Mouse (Mus musculus) embryonic stem cell, embryonic (primary cell): ENCODE data around the gene Ntsr1.

Experiments
- CTCF ChIA-PET, 4 experiments: fragments of 300-600 bp in 2 of 4; fragments of 350-600 bp in 2 of 4; sonication (Branson Sonifier 250); formaldehyde crosslinking; loops; one replicate each; lab custom pipeline; 2022; ENCODE audit warnings: inconsistent platforms in 2 of 4; lab: Charles Lee
- POLR2A ChIA-PET, 4 experiments: fragments of 300-600 bp in 2 of 4; fragments of 350-600 bp in 2 of 4; sonication (Branson Sonifier 250); formaldehyde crosslinking; loops; one replicate each; lab custom pipeline; 2022; ENCODE audit warnings: antibody characterized with exemption in 4 of 4, inconsistent platforms in 1 of 4; lab: Charles Lee

Ntsr1 gene

GRCm38 (mm10) chr2:180499741-180500140 lies at the start of gene Ntsr1:
Gene Ntsr1, plus strand, starts transcription at chr2:180499976.
- CTCF ChIA-PET: interaction anchor here (0.5 to 3.4 kb wide), 8 partner anchors 13 to 373 kb away, joined by 3 to 16 read pairs (median 4); no protein-coding TSS in a partner anchor
- POLR2A ChIA-PET: interaction anchor here (0.7 to 1.1 kb wide), 4 partner anchors 12 to 243 kb away, joined by 3 to 4 read pairs (median 3); partner anchors contain the start of gene Rps21 (in 1 of the 4)

DNA sequence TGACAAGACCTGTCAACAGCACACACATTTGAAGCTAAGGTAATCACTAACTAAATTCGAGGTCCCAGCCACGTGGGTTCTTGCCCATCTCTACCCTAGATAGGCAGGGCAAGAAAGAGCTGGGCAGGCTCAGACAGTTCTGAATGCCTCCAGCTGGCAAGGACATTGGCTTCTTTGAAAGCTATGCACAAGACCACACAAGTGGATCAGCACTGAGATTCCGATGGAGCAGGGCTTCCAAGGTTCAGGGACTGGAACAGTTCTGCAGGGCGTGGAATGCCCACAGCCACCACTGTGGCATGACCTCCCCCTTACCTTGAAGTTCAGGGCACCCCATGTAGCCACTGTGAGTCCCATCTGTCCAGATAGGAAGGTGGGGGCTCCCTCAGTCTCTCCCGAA lies 49.2 kb upstream of the Ntsr1 start:
- POLR2A ChIA-PET: interaction anchor here in 3 of 4 experiments (0.8 to 1.2 kb wide), 3 partner anchors 22 to 251 kb away, joined by 3 read pairs; no protein-coding TSS in a partner anchor

DNA sequence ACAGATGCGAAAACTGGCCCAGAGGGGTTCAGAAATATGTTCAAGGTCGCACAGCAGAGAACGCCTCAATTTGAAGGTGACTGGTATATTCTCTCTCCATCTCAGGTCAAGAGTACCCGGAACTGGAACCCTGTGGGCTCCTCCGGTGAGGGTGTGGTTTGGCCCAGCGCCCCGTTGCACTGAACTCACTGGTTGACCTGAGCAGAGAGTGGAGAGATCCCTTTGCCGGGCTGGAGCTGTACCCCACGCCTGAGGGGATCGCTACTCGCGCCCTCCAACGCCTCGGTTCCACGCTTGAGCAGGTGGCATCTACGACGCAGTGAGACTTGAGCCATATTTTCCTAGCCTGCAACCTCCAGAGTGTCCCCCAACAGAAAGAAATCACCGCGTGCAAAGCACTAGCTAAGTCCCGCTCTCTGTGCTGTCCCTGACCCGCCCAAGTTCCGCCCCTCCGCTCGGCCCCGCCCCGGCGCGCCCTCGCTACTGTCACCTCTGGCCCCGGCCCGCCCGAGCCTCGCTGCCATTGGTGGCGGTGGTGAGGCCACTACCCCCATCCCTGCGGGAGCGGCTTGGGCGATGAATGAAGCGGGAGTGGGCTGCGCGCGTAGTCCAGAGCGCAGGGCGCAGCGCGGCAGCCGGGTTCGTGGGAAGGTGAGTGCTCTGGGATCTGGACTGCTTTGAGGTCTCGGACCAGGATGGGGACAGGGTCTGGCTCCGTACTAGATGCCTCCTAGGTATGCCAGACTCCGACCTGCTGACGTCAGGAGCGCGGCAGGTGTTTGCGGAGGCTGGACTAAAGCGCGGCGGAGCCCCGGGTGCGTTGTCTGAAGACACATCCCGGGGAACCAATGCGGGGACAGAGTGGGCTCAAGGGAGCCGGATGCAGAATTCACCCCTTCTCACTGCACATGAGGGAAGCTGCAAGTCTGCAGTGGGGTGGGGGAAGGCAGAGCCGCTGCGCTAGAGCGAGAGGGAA lies 43.8 kb upstream of the Ntsr1 start, which contains the start of gene Slco4a1:
Slco4a1 (plus strand) TSS at position 523 of the 976 bp plus-strand sequence.
- ChIA-PET POLR2A (interaction anchor here in 3 of 4 experiments (0.5 to 5.6 kb wide), 34 partner anchors 9 to 432 kb away, joined by 3 to 72 read pairs (median 4); partner anchors contain the start of genes Dido1 (in 2 of the 3), Gid8 (in 2 of the 3), Cables2 (in 1 of the 3) and Rps21 (in 1 of the 3)), CTCF (interaction anchor here in 3 of 4 experiments (0.7 to 5.3 kb wide), 11 partner anchors 10 to 201 kb away, joined by 3 to 57 read pairs (median 4); no protein-coding TSS in a partner anchor)

More for the DNA sequence above, 49.2 kb upstream of the Ntsr1 start:
- CTCF ChIA-PET: interaction anchor here in 1 of 4 experiments (1.6 kb wide), 1 partner anchor 22 kb away, joined by 5 read pairs; no protein-coding TSS in a partner anchor

GRCm38 (mm10) chr2:180456705-180457104 lies 43.1 kb upstream of the Ntsr1 start:
- CTCF ChIA-PET: interaction anchor here (0.6 to 5.3 kb wide), 12 partner anchors 11 to 1660 kb away, joined by 3 to 57 read pairs (median 4); partner anchors contain the start of gene Ogfr (in 1 of the 4)
- POLR2A ChIA-PET: interaction anchor here in 3 of 4 experiments (0.6 to 5.6 kb wide), 32 partner anchors 9 to 433 kb away, joined by 3 to 72 read pairs (median 5); partner anchors contain the start of genes Dido1 (in 2 of the 3), Gid8 (in 2 of the 3), Cables2 (in 1 of the 3) and Lama5 (in 1 of the 3)

- ChIA-PET CTCF (interaction anchor here (0.7 to 5.3 kb wide), 13 partner anchors 10 to 468 kb away, joined by 3 to 57 read pairs (median 3); partner anchors contain the start of gene Ogfr (in 1 of the 4)), POLR2A (interaction anchor here in 3 of 4 experiments (0.5 to 5.6 kb wide), 45 partner anchors 8 to 663 kb away, joined by 3 to 72 read pairs (median 4); partner anchors contain the start of genes Rps21 (in 3 of the 3), Dido1 (in 2 of the 3), Gid8 (in 2 of the 3) and Cables2 (in 1 of the 3))
These were observed 42.1 kb upstream of the Ntsr1 start for GRCm38 (mm10) chr2:180457680-180458079.

DNA sequence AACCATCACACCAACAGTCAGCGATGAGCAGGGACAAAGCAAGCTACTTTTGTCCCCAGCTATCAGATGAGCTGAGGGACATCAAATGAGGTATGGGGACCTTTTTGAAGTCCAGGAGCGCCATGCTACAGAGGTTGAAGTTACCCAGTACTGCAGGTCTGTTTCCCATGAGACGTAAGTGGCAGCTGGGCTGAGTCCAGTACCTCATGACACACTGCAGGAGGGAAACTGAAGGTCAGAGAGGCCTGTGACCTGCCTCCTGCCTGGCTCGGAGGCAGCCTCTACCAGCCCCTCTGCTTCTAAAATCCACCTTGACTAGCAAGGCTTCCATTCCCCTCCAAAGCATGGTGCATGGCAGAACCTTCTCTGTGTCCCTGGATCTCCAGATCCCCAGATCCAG lies 40.3 kb upstream of the Ntsr1 start:
- ChIA-PET CTCF (interaction anchor here (0.6 to 5.3 kb wide), 6 partner anchors 13 to 320 kb away, joined by 4 to 57 read pairs (median 8); no protein-coding TSS in a partner anchor), POLR2A (interaction anchor here in 3 of 4 experiments (0.6 to 4.1 kb wide), 12 partner anchors 11 to 444 kb away, joined by 3 to 19 read pairs (median 4); partner anchors contain the start of gene Rps21 (in 1 of the 3))

- ChIA-PET CTCF (interaction anchor here in 3 of 4 experiments (1.0 to 4.9 kb wide), 3 partner anchors 11 to 12 kb away, joined by 3 to 32 read pairs (median 6); no protein-coding TSS in a partner anchor), POLR2A (interaction anchor here in 2 of 4 experiments (0.8 to 2.6 kb wide), 7 partner anchors 11 to 225 kb away, joined by 3 to 10 read pairs (median 3); partner anchors contain the start of gene Rps21 (in 1 of the 2))
These were observed 39.0 kb upstream of the Ntsr1 start for GRCm38 (mm10) chr2:180460801-180461200.

DNA sequence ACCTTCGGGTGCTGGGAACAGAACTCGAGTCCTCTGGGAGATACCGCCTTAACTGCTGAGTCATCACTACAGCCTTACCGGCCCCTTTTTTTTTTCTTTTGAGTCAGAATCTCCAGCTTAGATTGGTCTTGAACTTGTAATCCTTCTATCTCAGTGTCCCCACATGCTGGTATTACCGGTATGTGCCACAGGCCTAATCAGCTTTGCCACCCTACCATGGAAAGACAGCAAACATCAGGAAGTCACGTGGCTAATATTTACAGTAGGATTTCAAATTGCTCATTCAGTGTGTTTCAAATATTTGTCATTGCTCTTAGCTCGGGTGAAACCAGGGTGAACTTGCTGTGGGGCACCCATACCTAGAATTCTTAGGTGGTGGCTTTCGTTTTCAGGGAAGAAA lies 37.2 kb upstream of the Ntsr1 start:
- ChIA-PET POLR2A (interaction anchor here in 3 of 4 experiments (0.6 to 2.6 kb wide), 11 partner anchors 8 to 307 kb away, joined by 3 to 10 read pairs (median 4); no protein-coding TSS in a partner anchor), CTCF (interaction anchor here (0.5 to 4.9 kb wide), 7 partner anchors 9 to 116 kb away, joined by 3 to 32 read pairs (median 3); no protein-coding TSS in a partner anchor)

- CTCF ChIA-PET: interaction anchor here in 1 of 4 experiments (1.0 kb wide), 1 partner anchor 313 kb away, joined by 3 read pairs; no protein-coding TSS in a partner anchor
- POLR2A ChIA-PET: interaction anchor here in 2 of 4 experiments (1.0 to 7.9 kb wide), 5 partner anchors 10 to 209 kb away, joined by 3 to 72 read pairs (median 4); partner anchors contain the start of genes Slco4a1 (in 2 of the 2) and Rps21 (in 1 of the 2)
These were observed 33.3 kb upstream of the Ntsr1 start for GRCm38 (mm10) chr2:180466505-180466904.

DNA sequence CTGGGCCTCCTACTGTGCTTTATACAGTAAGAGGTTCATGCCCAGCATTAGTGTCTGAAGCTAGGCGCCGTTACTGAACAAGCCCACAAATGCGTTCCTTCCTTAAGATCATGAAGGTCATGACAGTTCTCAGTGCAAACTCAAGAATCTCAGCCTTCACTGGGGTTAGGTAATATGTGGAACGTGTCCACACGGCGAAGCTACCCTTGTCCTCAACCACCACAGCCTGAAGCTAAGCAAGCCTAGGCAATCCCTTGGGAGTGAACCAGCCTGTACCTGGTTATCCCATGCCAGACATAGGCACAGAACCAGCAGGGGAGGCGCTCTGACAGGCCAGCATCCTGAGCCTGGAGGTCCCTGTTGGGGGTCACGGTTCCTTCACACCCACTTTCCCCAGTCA lies 30.9 kb upstream of the Ntsr1 start:
- ChIA-PET POLR2A (interaction anchor here in 3 of 4 experiments (0.5 to 7.9 kb wide), 4 partner anchors 10 to 239 kb away, joined by 3 to 72 read pairs (median 6); partner anchors contain the start of gene Slco4a1 (in 1 of the 3)), CTCF (interaction anchor here in 1 of 4 experiments (1.3 kb wide), 1 partner anchor 12 kb away, joined by 3 read pairs; no protein-coding TSS in a partner anchor)

DNA sequence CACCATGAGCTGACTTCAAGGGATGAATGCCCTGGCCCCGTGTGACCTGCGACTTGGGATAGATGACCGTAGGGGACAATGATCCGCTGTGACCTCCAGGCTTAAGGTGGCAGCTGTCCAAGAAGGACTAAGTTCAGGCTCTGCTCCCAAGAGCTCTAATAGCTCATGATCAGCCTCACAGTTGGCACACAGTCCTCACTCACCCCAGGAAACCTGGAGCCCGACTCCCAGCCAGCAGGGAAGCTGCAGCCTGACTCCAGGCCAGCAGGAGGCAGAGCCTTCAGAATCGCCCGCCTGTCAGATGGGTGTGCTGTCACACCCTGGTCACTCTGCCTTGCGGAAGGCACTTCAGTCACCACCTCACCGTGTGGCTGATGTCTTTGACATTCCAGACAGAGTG lies 30.0 kb upstream of the Ntsr1 start:
- POLR2A ChIA-PET: interaction anchor here in 3 of 4 experiments (0.6 to 7.9 kb wide), 4 partner anchors 11 to 352 kb away, joined by 3 to 72 read pairs (median 6); partner anchors contain the start of gene Slco4a1 (in 2 of the 3)
- CTCF ChIA-PET: interaction anchor here (0.5 to 1.1 kb wide), 9 partner anchors 10 to 666 kb away, joined by 3 to 4 read pairs (median 3); partner anchors contain the start of gene Ogfr (in 1 of the 4)

- ChIA-PET CTCF (interaction anchor here (0.5 to 2.6 kb wide), 155 partner anchors 8 to 495 kb away, joined by 3 to 57 read pairs (median 4); partner anchors contain the start of genes Mrgbp (in 3 of the 4), Ntsr1 (in 3 of the 4), Slco4a1 (in 3 of the 4) and Arfgap1 (in 1 of the 4)), POLR2A (interaction anchor here (0.6 to 7.9 kb wide), 19 partner anchors 9 to 466 kb away, joined by 3 to 72 read pairs (median 3); partner anchors contain the start of genes Slco4a1 (in 2 of the 4), Mtg2 (in 1 of the 4), Rps21 (in 1 of the 4) and Ythdf1 (in 1 of the 4))
These were observed 27.3 kb upstream of the Ntsr1 start for GRCm38 (mm10) chr2:180472306-180473079.

DNA sequence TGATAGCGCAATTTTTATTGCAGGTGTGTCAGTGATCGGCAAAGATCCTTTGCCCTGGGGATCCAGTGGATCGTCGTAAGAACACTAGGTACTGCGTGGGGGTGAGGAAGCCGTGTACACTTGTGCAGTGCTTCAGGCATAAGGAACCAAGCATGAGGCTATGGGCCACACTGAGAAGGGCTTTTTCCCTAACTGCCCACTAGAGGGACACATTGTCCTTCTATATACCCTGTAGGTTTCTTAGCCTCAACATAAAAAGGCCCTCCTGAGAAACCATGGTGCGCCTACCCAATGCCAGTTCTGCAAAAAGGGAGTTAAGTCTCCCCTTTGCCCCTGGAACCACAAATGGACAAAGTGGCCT lies 26.7 kb upstream of the Ntsr1 start:
- ChIA-PET CTCF (interaction anchor here (0.5 to 2.6 kb wide), 142 partner anchors 7 to 494 kb away, joined by 3 to 57 read pairs (median 4); partner anchors contain the start of genes Mrgbp (in 3 of the 4), Ntsr1 (in 3 of the 4), Slco4a1 (in 3 of the 4) and Arfgap1 (in 1 of the 4)), POLR2A (interaction anchor here (0.6 to 7.9 kb wide), 16 partner anchors 10 to 465 kb away, joined by 3 to 72 read pairs (median 4); partner anchors contain the start of genes Slco4a1 (in 2 of the 4), Mtg2 (in 1 of the 4) and Rps21 (in 1 of the 4))

GRCm38 (mm10) chr2:180474864-180475263 lies 24.9 kb upstream of the Ntsr1 start:
- ChIA-PET POLR2A (interaction anchor here in 1 of 4 experiments (1.2 kb wide), 1 partner anchor 109 kb away, joined by 5 read pairs; no protein-coding TSS in a partner anchor), CTCF (interaction anchor here in 1 of 4 experiments (1.0 kb wide), 1 partner anchor 94 kb away, joined by 3 read pairs; no protein-coding TSS in a partner anchor)

GRCm38 (mm10) chr2:180482274-180482673 lies 17.5 kb upstream of the Ntsr1 start:
- POLR2A ChIA-PET: interaction anchor here in 3 of 4 experiments (0.6 to 1.3 kb wide), 4 partner anchors 11 to 1083 kb away, joined by 3 to 6 read pairs (median 3); no protein-coding TSS in a partner anchor
- CTCF ChIA-PET: interaction anchor here (0.6 to 5.1 kb wide), 6 partner anchors 9 to 51 kb away, joined by 3 to 21 read pairs (median 6); no protein-coding TSS in a partner anchor
